Mouse (Mus musculus) liver, embryonic 13.5 days (tissue): ENCODE data around the gene Gnb2. TPM values are rescaled to one million over a fixed set of nuclear protein-coding genes. Genes with fewer than 3 reads are reported as not detected.

Source experiments
- ATAC-seq: fragments of 200-750 bp; cut with Nextera tagmentation; 2 replicates; pipeline ENCODE4 v1.8.0; 2017; ENCODE audit warnings: low read depth, mild to moderate bottlenecking, moderate number of reproducible peaks, moderate library complexity
- DNase-seq: peaks from one replicate; pipeline ENCODE4 v3.0.0; 2022
- H3K27ac ChIP-seq: fragments of 300-500 bp; sonication (generic); 2 replicates; pipeline ENCODE4 v1.5.1; 2015; ENCODE audit warnings: moderate library complexity, mild to moderate bottlenecking, inconsistent platforms
- H3K27me3 ChIP-seq: fragments of 300-500 bp; sonication (generic); 2 replicates; pipeline ENCODE4 v1.6.1; 2015; ENCODE audit warnings: mild to moderate bottlenecking, inconsistent platforms
- H3K36me3 ChIP-seq: fragments of 300-500 bp; sonication (generic); 2 replicates; pipeline ENCODE4 v1.6.1; 2015; ENCODE audit warnings: mild to moderate bottlenecking, inconsistent platforms
- H3K4me1 ChIP-seq: fragments of 300-500 bp; sonication (generic); replicated peaks from 2 replicates; pipeline ENCODE4 v1.6.1; 2015; ENCODE audit warnings: inconsistent platforms
- H3K4me2 ChIP-seq: fragments of 300-500 bp; sonication (generic); 2 replicates; pipeline ENCODE4 v1.6.1; 2015; ENCODE audit warnings: inconsistent platforms, mild to moderate bottlenecking, moderate library complexity
- H3K4me3 ChIP-seq: fragments of 300-500 bp; sonication (generic); replicated peaks from 2 replicates; pipeline ENCODE4 v1.5.1; 2015; ENCODE audit warnings: mild to moderate bottlenecking, inconsistent platforms
- H3K9ac ChIP-seq: fragments of 300-500 bp; sonication (generic); 2 replicates; pipeline ENCODE4 v1.6.1; 2015; ENCODE audit warnings: mild to moderate bottlenecking, inconsistent platforms
- H3K9me3 ChIP-seq: fragments of 300-500 bp; sonication (generic); replicated peaks from 2 replicates; pipeline ENCODE4 v1.6.1; 2016; ENCODE audit warnings: inconsistent platforms
- WGBS: fragments of 180-500 bp; shearing (Covaris S2); methylation state at CpG from one replicate; pipeline ENCODE4 v1.1.7; 2015; ENCODE audit not compliant: insufficient replicate concordance; 5-methylcytosine and 5-hydroxymethylcytosine counted together
- polyA plus RNA-seq: library from polyadenylated mRNA; unstranded; fragments of >200 nt; fragmentation: Nextera tagmentation; extraction: Ambion mirVana; gene quantifications from 2 replicates; pipeline ENCODE4 v1.2.1, GENCODE M21; 2015

The Gnb2 gene
- polyA plus RNA-seq, 1 experiment from 2014 or later, result 159 TPM

DNA sequence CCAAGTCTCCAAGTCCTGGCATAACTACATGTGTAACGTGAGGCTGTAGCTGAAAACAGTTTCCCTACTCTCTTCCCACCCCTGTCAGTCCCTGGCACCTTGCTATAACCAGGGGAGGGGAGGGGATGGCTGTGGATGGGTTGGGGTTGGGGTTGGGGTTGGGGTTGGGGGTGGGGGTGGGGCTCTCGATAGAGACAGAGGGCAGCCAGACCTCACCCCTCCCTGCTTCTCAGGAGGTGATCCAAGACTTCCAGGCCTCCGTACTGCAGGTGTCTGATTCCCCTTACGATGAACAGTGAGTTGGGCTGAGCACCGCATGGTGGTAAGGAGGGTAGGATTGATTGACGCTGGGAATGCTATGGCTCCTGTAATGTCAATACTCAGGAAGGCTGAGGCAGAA is 32.4 kb upstream of the Gnb2 start:
- DNase-seq, result no peak
- H3K9me3 ChIP-seq, result no peaks in the 10 kb centered on the region
- no peak overlapping the region for H3K4me3 ChIP-seq
- H3K36me3 ChIP-seq, result no peaks in the 10 kb centered on the region
- H3K4me1 ChIP-seq, result peaks cover 32% of the 10 kb centered on the region
- no peak overlapping the region for H3K27ac ChIP-seq
- no peak for ATAC-seq
- H3K27me3 ChIP-seq, result peaks cover 22% of the 10 kb centered on the region
- 70% methylated on average over 6 of the region's 6 CpGs for WGBS
- H3K9ac ChIP-seq, result no peak overlapping the region
- H3K4me2 ChIP-seq, result no peak overlapping the region

GRCm38 (mm10) chr5:137562965-137563364 is 29.7 kb upstream of the Gnb2 start:
- Histone ChIP-seq H3K27ac (no peak overlapping the region), H3K4me2 (no peak overlapping the region), H3K36me3 (no peaks in the 10 kb centered on the region), H3K9me3 (no peaks in the 10 kb centered on the region), H3K27me3 (peaks cover 43% of the 10 kb centered on the region), H3K4me1 (peaks cover 5% of the 10 kb centered on the region), H3K4me3 (no peak overlapping the region), H3K9ac (no peak overlapping the region)
- ATAC-seq, result no peak
- WGBS, result 67% methylated on average over 10 of the region's 10 CpGs
- DNase-seq, result no peak

- no peaks in the 10 kb centered on the region for H3K9me3 ChIP-seq
- WGBS, result 48% methylated on average over 6 of the region's 6 CpGs
- H3K9ac ChIP-seq, result no peak overlapping the region
- ATAC-seq (no peak), DNase-seq (no peak)
- H3K4me1 ChIP-seq, result 0 out of 2 replicates have a peak, but pooled peaks cover 3% of the 10 kb centered on the region
- H3K4me3 ChIP-seq, result no peak overlapping the region
- peaks cover 40% of the 10 kb centered on the region for H3K27me3 ChIP-seq
- no peak overlapping the region for H3K27ac ChIP-seq
- H3K4me2 ChIP-seq, result no peak overlapping the region
- H3K36me3 ChIP-seq, result no peaks in the 10 kb centered on the region
Measured at GRCm38 (mm10) chr5:137561556-137561955, 28.2 kb upstream of the Gnb2 start.

DNA sequence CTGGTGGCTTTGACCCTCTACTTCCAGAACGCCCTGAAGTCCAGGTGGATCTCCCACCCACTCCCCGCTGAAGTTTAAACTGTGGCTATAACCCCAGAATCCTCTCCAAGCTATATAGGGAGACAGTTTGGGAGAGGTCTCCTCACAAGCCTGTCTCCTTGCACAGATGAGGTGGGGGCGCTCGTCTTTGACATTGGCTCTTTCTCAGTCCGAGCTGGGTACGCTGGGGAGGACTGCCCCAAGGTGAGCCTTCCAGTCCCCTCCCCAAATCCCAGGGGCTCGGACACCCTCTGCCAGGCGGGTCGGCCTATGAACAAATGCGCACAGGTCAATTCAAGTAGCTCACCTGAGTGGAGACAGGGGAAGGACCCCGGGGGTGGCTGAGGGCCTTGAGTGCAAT is 20.6 kb upstream of the Gnb2 start:
- Histone ChIP-seq H3K36me3 (no peaks in the 10 kb centered on the region), H3K27ac (no peak overlapping the region), H3K4me2 (peak overlapping the region; percentile 31; the same call in 1 of the 2 replicates), H3K9me3 (0 out of 2 replicates have a peak, but pooled peaks cover 4% of the 10 kb centered on the region), H3K4me1 (peaks cover 9% of the 10 kb centered on the region), H3K4me3 (no peak overlapping the region), H3K9ac (no peak overlapping the region), H3K27me3 (peaks cover 49% of the 10 kb centered on the region)
- WGBS, result 38% methylated on average over 11 of the region's 11 CpGs
- no peak for DNase-seq
- peak; percentile 20; the same call in 1 of the 2 replicates for ATAC-seq

GRCm38 (mm10) chr5:137553411-137553837 is 20.1 kb upstream of the Gnb2 start, which contains the start of gene Actl6b:
Gene Actl6b, plus strand, starts transcription at chr5:137553517.
- ATAC-seq (peak; percentile 61), DNase-seq (peak; percentile 64)
- no peak within 1 kb of the TSS for H3K9ac ChIP-seq
- WGBS, result 1% methylated on average over 37 of the region's 37 CpGs
- 0 out of 2 replicates have a peak within 1 kb of the TSS, but pooled peaks have one; percentile 21 for H3K4me3 ChIP-seq
- H3K4me1 ChIP-seq, result peaks cover 9% of the 10 kb centered on the region
- 0 out of 2 replicates have a peak, but pooled peaks cover 4% of the 10 kb centered on the region for H3K9me3 ChIP-seq
- H3K27ac ChIP-seq, result no peak within 1 kb of the TSS
- no peaks in the 10 kb centered on the region for H3K36me3 ChIP-seq
- peaks cover 46% of the 10 kb centered on the region for H3K27me3 ChIP-seq
- H3K4me2 ChIP-seq, result peak within 1 kb of the TSS; percentile 31

DNA sequence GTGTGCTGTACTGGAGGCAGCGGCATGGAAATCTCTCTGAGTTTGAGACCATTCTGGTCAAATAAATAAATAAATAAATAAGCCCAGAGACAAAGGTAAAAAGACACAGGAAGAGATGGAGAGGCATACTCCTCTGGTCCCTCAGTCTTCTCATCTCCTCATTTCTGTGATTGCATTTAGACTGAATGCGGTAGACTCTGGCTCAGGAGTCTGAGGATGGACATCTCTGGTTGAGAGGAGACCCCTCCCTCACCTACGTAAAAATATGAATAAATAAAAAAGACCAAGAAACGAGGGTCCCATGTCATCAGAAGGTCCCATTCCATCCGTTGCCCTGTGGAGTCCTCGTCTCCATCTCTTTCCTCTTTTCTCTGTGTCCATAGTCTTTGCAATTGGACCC is 19.7 kb upstream of the Gnb2 start:
- Histone ChIP-seq H3K27me3 (peaks cover 43% of the 10 kb centered on the region), H3K36me3 (no peaks in the 10 kb centered on the region), H3K4me3 (0 out of 2 replicates have a peak overlapping the region, but pooled peaks have one; percentile 21), H3K27ac (no peak overlapping the region), H3K9ac (no peak overlapping the region), H3K4me1 (peaks cover 9% of the 10 kb centered on the region), H3K9me3 (0 out of 2 replicates have a peak, but pooled peaks cover 4% of the 10 kb centered on the region), H3K4me2 (peak overlapping the region; percentile 31)
- no peak for ATAC-seq
- WGBS, result 26% methylated on average over 6 of the region's 6 CpGs
- DNase-seq, result no peak

- peaks cover 43% of the 10 kb centered on the region for H3K27me3 ChIP-seq
- DNase-seq (no peak), ATAC-seq (no peak)
- no peak overlapping the region for H3K4me2 ChIP-seq
- WGBS, result 65% methylated on average over 5 of the region's 5 CpGs
- 0 out of 2 replicates have a peak, but pooled peaks cover 4% of the 10 kb centered on the region for H3K9me3 ChIP-seq
- no peak overlapping the region for H3K4me3 ChIP-seq
- H3K27ac ChIP-seq, result no peak overlapping the region
- H3K36me3 ChIP-seq, result no peaks in the 10 kb centered on the region
- H3K4me1 ChIP-seq, result peaks cover 9% of the 10 kb centered on the region
- H3K9ac ChIP-seq, result no peak overlapping the region
Measured at GRCm38 (mm10) chr5:137551119-137551518, 17.8 kb upstream of the Gnb2 start.

- ATAC-seq (no peak), DNase-seq (no peak)
- WGBS, result 67% methylated on average over 2 of the region's 2 CpGs
- H3K9ac ChIP-seq, result no peak overlapping the region
- H3K36me3 ChIP-seq, result no peaks in the 10 kb centered on the region
- no peak overlapping the region for H3K4me2 ChIP-seq
- no peaks in the 10 kb centered on the region for H3K9me3 ChIP-seq
- no peak overlapping the region for H3K4me3 ChIP-seq
- peaks cover 9% of the 10 kb centered on the region for H3K4me1 ChIP-seq
- H3K27me3 ChIP-seq, result peaks cover 40% of the 10 kb centered on the region
- no peak overlapping the region for H3K27ac ChIP-seq
Measured at GRCm38 (mm10) chr5:137549840-137550239, 16.5 kb upstream of the Gnb2 start.

DNA sequence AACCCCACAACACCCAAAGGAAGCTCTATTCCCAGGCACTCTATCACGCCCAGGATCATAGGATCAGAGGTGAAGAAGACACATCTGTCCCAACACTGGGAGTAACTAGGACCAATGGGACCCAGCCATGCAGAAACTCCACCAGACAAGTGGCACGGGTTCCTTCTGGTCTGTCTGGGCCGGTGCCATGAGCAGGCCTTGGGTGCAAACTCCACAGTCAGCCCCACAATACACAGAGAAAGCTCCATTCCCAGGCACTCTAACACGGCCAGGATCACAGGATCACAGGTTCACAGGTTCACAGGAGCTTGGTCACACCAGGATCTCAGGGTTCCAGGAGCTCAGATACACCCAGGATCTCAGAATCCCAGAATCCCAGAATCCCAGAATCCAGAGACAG is 12.3 kb upstream of the Gnb2 start:
- Histone ChIP-seq H3K36me3 (no peaks in the 10 kb centered on the region), H3K27me3 (peaks cover 7% of the 10 kb centered on the region; the same call in 1 of the 2 replicates), H3K4me3 (no peak overlapping the region), H3K4me2 (no peak overlapping the region), H3K27ac (no peak overlapping the region), H3K9me3 (no peaks in the 10 kb centered on the region), H3K9ac (no peak overlapping the region), H3K4me1 (no peaks in the 10 kb centered on the region)
- ATAC-seq (no peak), DNase-seq (no peak)
- WGBS, result 54% methylated on average over 4 of the region's 4 CpGs

DNA sequence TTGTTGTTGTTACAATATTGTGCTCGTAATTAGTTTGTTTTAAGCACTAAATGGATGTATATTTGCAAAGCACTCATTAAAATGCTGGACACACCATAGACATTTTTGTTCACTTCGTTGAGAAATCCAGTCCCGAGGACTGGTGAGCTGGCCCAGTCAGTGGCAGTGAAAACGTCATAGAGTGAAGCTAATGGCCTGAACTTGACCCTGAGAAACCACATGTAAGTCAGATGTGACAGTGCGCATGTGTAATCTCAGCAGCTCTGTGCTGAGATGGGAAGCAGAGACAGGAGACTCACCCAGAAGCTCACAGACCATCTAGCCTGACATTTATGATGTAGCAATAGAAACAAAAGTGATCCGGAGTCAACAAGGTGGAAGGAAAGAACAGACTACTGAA is 11.6 kb upstream of the Gnb2 start:
- H3K4me3 ChIP-seq, result no peak overlapping the region
- ATAC-seq (no peak), DNase-seq (no peak)
- 60% methylated on average over 6 of the region's 6 CpGs for WGBS
- 0 out of 2 replicates have a peak, but pooled peaks cover 4% of the 10 kb centered on the region for H3K27me3 ChIP-seq
- no peaks in the 10 kb centered on the region for H3K36me3 ChIP-seq
- no peak overlapping the region for H3K4me2 ChIP-seq
- H3K4me1 ChIP-seq, result no peaks in the 10 kb centered on the region
- no peaks in the 10 kb centered on the region for H3K9me3 ChIP-seq
- H3K9ac ChIP-seq, result no peak overlapping the region
- no peak overlapping the region for H3K27ac ChIP-seq

DNA sequence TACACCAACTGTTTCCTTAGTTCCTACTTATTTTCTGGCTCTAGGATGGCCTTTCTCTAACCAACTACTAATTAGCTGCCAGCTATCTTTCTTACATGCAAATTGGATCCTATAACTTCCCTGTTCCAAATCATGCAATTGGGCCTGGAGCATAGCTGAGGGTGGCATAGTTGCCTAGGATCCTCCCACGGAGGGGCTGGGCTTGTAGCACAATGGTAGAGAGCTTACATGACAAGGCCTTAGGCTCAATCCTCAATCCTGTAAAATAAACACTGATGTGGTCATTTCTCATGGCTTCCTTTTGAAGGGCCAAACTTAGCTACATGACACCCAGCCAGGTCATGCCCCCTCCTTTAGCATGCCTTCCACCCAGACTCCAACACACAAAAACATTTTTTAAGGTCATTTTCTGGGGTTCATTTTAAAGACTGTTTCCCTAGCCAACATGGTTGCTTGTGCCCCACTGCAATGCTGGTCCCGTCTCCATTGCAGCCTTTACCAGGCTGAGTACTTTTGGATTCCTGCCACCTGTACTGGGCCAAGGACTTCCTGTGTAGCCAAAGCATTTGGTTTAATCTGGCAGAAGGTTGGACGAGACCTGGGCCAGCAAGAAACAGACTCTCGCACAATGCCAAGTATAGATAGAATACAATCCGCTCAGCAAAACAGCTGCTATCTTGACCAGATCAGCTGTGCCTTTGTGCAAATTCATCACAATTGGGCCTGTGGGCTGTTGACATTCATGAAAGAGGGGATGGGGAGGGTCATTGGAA is 8.6 kb upstream of the Gnb2 start:
- Histone ChIP-seq H3K9me3 (no peaks in the 10 kb centered on the region), H3K4me3 (no peak overlapping the region), H3K9ac (no peak overlapping the region), H3K4me1 (no peaks in the 10 kb centered on the region), H3K27me3 (peaks cover 13% of the 10 kb centered on the region; the same call in 1 of the 2 replicates), H3K4me2 (no peak overlapping the region), H3K36me3 (no peaks in the 10 kb centered on the region), H3K27ac (no peak overlapping the region)
- WGBS, result 60% methylated on average over 5 of the region's 5 CpGs
- no peak for DNase-seq
- ATAC-seq, result no peak
